Mouse (Mus musculus) thymus, postnatal 10 days (tissue): Measurements from ENCODE around the gene Wdr37.

ENCODE experiments used
- DNase-seq, 2 experiments: peaks; one replicate each; pipeline ENCODE4 v3.0.0; 2021; ENCODE audit warnings: low spot score in 2 of 2

The Wdr37 gene

DNA sequence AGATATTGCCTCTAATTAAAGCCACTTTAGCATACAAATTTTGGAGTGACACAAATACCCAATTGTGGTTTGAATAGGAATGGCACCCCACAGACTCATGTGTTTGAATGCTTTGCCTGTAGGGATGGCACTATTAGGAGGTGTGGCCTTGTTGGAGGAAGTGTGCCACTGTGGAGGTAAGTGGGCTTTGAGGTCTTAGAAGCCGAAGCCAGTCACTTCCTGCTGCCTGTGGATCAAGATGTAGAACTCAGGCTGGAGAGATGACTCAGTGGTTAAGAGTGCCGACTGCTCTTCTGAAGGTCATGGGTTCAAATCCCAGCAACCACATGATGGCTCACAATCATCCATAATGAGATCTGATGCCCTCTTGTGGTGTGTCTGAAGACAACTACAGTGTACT, 30.8 kb downstream of the Wdr37 start:
- DNase-seq, result no peak

GRCm38 (mm10) chr13:8839937-8840336, 31.8 kb downstream of the Wdr37 start:
- DNase-seq, result no peak

DNA sequence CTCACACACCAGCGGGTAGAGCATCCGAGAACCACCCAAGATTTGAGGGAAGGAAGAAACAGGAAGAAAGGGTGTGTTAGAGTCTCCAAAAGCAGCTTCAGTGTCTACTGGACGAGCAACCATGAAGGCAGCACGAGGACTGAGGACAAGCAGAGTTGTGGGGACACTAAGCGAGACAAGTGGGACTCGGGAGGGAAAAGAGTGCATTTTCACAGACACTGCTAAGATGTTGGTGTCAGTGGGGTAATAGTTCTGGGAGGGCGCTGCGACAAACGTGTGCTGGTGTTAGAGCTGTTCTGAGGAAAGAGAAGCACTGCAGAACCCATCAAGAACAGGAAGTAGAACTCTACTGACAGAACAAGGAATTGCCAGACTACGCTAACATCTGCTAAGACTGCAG, 32.6 kb downstream of the Wdr37 start:
- no peak for DNase-seq

- no peak for DNase-seq
Measured at GRCm38 (mm10) chr13:8838394-8838793, 33.3 kb downstream of the Wdr37 start.

- DNase-seq, result no peak
Measured at GRCm38 (mm10) chr13:8834573-8834972, 37.1 kb downstream of the Wdr37 start.

GRCm38 (mm10) chr13:8831546-8832251, 40.0 kb downstream of the Wdr37 start:
- no peak for DNase-seq

- DNase-seq, result no peak
Measured at GRCm38 (mm10) chr13:8830696-8831095, 41.0 kb downstream of the Wdr37 start.

DNA sequence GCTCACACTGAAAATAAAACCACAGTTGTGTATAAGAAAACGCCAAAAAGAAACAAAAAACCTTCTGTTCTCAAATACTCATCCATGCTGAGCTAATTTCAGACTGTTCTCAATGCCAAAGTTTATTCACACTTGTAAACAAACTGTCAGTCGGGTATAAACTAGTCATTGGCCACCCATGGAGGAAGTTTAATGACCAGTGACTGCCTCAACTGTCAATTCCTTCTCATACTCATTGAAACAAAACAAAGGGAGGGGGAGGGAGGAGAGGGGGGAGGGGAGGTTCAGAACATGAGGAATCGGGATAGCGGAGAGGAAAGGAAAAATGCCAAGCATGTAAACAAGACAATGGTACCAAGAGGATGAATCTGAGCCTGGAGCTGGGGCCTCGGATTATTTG, 41.9 kb downstream of the Wdr37 start:
- DNase-seq, result no peak

DNA sequence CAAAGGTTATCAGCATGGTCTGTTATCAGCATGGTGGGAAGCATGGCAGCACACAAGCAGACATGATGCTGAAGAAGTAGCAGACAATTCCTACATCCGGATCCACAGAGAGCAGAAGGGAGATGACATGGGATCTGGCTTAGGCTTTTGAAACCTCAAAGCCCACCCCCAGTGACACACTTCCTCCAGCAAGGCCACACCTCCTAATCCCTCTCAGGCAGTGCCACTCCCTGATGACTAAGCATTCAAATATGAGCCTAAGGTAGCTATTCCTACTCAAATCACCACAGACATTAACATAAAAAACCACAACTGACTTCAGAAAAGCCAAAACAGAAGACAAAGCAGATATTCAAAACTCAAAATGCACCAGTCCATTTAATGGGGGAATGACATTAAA, 42.8 kb downstream of the Wdr37 start:
- no peak for DNase-seq

GRCm38 (mm10) chr13:8823546-8823945, 48.2 kb downstream of the Wdr37 start:
- DNase-seq, result no peak

GRCm38 (mm10) chr13:8823120-8823519, 48.6 kb downstream of the Wdr37 start:
- no peak for DNase-seq

DNA sequence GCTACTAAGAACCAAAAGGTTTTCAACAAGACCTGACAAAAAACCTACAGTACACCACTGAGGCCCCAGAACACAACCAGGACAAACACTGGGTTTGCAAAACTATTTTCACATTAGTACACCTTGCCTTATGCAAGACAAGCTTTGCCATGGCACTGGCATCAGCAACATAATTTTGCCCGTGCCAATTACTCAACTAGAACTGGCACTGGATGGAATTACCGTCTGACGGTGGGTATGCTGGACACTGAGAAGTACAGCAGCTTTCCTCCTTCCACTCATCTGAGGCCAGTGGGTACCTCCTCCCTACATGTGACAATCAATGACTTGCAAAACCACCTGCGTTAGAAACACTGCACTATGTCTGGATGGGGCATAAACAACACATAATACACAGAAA, 49.5 kb downstream of the Wdr37 start:
- DNase-seq, result no peak

DNA sequence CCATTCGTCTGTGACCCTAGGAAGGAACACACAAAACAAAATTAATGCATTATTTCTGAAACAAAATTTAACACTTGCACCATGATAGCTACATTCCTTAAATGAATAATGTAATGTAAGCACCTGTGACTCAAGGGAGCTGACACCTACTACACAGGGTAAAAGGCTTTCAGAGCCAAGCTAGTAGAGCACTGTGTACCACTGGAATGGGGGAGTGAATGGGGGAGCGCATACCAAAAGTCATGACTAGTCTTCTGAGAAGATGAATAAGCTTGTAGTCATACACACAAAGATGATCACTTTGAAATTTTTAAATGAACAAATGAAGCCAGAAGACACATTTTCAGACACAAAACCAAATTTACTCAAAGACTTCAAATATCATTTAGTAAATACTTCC, 65.8 kb downstream of the Wdr37 start:
- no peak for DNase-seq

GRCm38 (mm10) chr13:8800576-8800975, 71.1 kb downstream of the Wdr37 start:
- no peak for DNase-seq

- no peak for DNase-seq
Measured at GRCm38 (mm10) chr13:8793217-8793616, 78.5 kb downstream of the Wdr37 start.

GRCm38 (mm10) chr13:8785185-8785584, 86.5 kb downstream of the Wdr37 start:
- DNase-seq, result peak in 1 of 2 experiments; percentile 36

DNA sequence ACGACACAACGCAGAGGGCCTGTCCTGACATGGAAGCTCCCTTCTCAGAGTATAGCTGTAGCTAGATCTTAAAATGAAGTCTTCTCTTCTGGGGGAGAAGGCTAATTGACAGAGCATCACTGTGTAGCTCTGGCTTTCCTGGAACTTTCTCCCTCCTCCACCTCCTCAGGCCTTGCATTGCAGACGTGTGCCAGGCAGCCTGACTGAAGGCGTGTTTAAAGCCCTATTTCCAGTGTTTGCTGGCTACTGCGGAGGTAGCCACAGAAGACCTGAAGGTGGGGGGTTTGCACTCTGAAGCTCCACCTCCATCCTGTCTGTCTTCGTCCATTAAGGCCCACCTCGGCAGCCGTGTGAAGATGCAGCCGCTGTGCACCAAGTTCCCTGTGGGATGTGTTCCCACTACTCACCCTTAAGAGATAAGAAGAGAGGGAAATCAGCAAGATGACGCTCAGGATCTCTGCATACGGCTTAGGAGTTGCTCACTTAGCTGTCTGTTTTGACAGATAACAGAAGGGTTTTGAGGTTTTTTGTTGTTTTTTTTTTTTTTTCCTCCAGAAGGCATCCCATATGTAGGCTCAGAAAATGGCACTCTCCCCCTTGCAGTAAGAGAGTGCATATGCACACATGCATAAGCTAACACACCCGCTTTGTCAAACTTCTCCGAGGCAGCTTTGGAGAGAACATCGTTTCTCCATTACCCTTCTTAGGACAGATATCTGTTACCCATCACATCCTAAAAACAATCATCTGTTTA, 87.2 kb downstream of the Wdr37 start:
- no peak for DNase-seq

DNA sequence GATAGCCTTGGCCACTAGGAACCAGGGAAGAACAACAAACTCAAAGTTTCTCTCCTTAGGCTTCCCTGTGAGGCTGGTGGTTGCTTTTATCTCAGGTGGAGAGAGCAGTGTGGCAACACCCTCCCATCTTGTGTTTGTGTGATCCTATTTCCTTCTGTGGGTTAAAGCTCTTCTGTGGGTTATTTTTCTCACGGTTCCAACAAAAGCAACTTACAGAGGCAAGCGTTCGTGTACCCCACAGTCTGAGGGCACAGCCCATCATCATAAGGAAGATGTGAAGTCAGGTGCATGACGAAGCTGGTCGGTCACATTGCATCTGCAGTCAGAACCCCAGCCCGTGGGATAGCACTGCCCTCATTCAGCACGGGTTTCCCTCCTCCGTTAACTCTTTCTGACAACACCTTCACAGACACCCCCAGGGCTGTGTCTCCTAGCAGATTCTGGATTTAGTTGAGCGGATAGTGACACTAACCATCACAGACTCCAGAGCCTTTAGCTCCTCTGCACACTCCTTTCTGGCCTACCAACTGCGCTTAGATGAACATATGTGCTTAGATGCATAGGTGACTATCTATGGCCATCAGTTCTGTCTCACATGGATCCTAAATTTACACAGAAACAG, 87.9 kb downstream of the Wdr37 start:
- no peak for DNase-seq

DNA sequence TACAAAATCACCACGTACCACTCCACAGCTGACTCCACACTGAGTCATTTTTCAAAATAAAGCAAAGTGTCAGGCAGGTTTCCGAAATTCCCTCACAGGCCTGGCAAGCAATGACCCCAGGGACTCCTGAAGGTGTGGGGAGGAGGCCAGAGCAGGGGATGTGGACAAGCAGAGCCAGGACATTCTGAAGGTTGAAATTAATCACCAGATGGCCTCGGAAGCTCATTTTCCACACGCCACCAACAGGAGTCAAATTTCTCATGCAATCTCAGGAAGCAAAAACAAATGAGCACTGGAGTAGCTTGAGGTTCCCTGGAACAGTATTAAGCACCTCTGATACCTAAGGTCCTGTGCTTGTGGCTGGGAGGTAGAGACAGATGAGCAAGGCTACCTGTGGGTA, 89.1 kb downstream of the Wdr37 start:
- no peak for DNase-seq

DNA sequence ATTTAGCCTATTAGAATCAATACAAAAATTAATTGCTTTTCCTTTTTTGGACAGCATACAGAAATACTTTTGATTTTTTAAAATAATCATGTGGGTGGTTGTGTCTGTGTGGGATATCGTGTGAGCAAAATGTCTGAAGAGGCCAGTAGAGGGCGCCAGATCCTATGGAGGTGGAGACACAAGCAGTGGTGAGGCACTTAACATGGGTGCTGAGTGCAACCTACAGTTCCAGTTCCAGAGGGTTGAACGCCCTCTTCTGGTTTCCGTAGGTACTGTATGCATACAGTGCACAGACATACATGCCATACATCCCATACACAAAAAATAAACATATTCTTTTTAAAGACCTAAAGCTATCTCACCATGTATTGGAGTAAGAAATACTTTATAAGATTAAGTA, 91.3 kb downstream of the Wdr37 start:
- DNase-seq, result peak; percentile 43 to 74

DNA sequence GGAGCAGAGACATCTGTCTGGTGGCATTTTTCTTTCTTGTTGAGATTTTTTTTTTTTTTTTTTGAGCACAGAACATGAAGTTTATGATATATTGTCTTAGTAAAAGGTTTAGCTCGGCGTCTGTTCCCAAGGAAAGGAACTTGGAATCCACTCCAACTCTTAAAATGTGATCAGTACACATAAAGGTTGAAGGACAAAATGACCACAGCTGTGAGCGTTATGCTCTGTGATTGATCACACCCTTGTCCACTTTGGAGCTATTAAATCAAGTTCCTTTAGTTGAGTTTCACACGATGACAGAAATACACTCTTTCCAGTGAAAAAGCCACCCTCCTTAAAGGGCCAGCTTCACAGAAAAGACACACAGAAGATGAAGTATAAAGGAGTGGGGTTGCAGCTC, 101.1 kb downstream of the Wdr37 start:
- no peak for DNase-seq

DNA sequence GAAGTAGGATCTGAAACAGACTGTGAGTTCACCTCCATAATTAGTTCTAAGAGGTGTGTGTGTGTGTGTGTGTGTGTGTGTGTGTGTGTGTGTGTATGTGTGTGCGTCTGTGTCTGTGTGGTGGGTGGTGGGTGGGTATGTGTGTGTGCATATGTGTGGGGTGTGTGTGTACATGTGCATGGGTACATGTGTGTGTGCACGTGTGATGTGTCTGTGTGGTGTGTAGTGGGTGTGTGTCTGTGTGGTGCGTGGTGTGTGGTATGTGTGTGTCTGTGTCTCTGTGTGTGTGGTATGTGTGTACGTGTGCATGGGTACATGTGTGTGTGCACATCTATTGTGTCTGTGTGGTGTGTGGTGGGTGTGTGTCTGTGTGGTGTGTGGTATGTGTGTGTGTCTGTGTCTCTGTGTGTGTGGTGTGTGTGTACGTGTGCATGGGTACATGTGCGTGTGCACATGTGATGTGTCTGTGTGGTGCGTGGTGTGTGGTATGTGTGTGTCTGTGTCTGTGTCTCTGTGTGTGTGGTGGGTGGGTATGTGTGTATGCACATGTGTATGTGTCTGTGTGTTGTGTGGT, 102.0 kb downstream of the Wdr37 start:
- no peak for DNase-seq

DNA sequence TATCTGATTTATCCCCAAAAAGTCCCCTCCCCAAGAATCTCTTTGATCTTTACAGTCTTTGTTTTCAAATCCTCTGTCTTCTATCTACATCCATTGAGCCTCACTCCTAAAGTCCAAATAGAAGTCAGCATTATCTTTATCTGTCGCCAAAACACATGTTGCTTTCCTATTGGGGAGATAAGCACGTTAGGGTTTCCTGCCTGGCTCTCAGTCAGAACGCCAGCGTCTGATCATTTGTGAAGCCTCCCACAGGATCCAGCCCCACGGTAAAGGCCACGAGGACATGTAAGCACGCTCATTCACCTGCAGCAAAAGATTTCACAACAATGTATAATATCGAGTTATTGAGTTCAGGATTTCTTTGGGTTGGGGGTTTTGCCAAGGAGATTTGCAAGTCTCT, 110.8 kb downstream of the Wdr37 start:
- no peak for DNase-seq
